Comparison of ENCODE assay signal across 21 mouse cellular contexts in the genomic region with DNA sequence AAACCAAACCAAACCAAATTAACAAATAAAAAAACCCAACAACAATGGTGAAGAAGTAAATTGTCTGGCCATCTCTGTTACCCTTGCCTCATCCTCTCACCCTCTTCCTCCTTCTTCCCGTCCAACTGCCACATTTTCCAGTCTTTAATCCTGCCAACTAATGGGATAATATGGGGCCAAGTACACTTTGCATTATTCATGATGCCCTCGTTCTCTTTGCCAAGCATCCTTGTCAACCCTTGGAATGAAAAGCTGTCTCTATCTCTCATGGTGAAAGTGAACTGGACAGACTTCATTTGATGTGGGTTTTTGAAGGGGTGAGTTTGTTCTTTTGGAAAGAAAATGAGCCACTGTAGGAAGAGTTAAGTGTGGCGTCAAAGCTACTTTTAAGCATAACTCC. TPM values are rescaled to one million over a fixed set of nuclear protein-coding genes. Genes with fewer than 3 reads are reported as not detected.
"Had no signal": no experiment of that assay in that cellular context is flagged by ENCODE, and none has a peak within 500 bp of the region (broad histone marks: within the 10 kb centered on the region; RNA-seq: fewer than 3 reads in every experiment).

No protein-coding gene starts in this region.

- H3K9me3 ChIP-seq: kidney, embryonic 15.5 days; limb, embryonic 10.5 days; limb, embryonic 13.5 days; liver, embryonic 12.5 days; liver, embryonic 15.5 days; lung, embryonic 15.5 days; megakaryocyte, embryonic 14.5 days; neural tube, embryonic 12.5 days; neural tube, embryonic 15.5 days had no signal

- DNase-seq: kidney, adult 11 months; kidney, adult 8-10 months; kidney, postnatal 10 days; kidney, postnatal 36 days; layer of hippocampus, adult 9-11 months; liver; lung, adult 18-20 months; lung, postnatal 10 days; lung, postnatal 36 days; thymus, adult 18-20 months; thymus, postnatal 36 days had no signal

- H3K9ac ChIP-seq: kidney, embryonic 15.5 days; limb, embryonic 13.5 days; liver, embryonic 12.5 days; liver, embryonic 15.5 days; lung, embryonic 15.5 days; neural tube, embryonic 12.5 days; neural tube, embryonic 15.5 days had no signal

- H3K4me1 ChIP-seq: limb, embryonic 10.5 days; limb, embryonic 13.5 days; liver, embryonic 12.5 days; liver, embryonic 15.5 days; lung, embryonic 15.5 days; megakaryocyte, embryonic 14.5 days had no signal

- ATAC-seq: liver, embryonic 12.5 days had no signal

- H3K36me3 ChIP-seq: kidney, embryonic 15.5 days; limb, embryonic 10.5 days; limb, embryonic 13.5 days; liver, embryonic 12.5 days; liver, embryonic 15.5 days; lung, embryonic 15.5 days; neural tube, embryonic 12.5 days; neural tube, embryonic 15.5 days had no signal

- H3K27me3 ChIP-seq: kidney, embryonic 15.5 days; limb, embryonic 13.5 days; liver, embryonic 12.5 days; liver, embryonic 15.5 days; lung, embryonic 15.5 days; neural tube, embryonic 12.5 days; neural tube, embryonic 15.5 days had no signal

- H3K4me3 ChIP-seq: kidney, embryonic 15.5 days; limb, embryonic 10.5 days; limb, embryonic 13.5 days; liver, embryonic 12.5 days; liver, embryonic 15.5 days; lung, embryonic 15.5 days; megakaryocyte, embryonic 14.5 days; neural tube, embryonic 12.5 days; neural tube, embryonic 15.5 days had no signal

- H3K4me2 ChIP-seq: kidney, embryonic 15.5 days; limb, embryonic 13.5 days; liver, embryonic 12.5 days; liver, embryonic 15.5 days; lung, embryonic 15.5 days; neural tube, embryonic 12.5 days; neural tube, embryonic 15.5 days had no signal

- H3K27ac ChIP-seq: kidney, embryonic 15.5 days; limb, embryonic 10.5 days; limb, embryonic 13.5 days; liver, embryonic 12.5 days; liver, embryonic 15.5 days; lung, embryonic 15.5 days; neural tube, embryonic 12.5 days; neural tube, embryonic 15.5 days had no signal

RNA-seq across cellular contexts. Expression of a gene that starts 39.0 kb away (rescaled TPM):
- polyA plus RNA-seq: limb, embryonic 10.5 days; neural tube, embryonic 15.5 days; testis, adult 2 months had no signal
